Mouse (Mus musculus) olfactory bulb, adult 2 months (tissue): ENCODE results near the gene Irs1.

Source experiments
- CTCF ChIP-seq: fragments of 200-500 bp; IDR thresholded peaks from 2 replicates; pipeline ENCODE4 v1.5.1; 2012; ENCODE audit warnings: low read depth, mild to moderate bottlenecking, low read length, moderate library complexity; ENCODE audit not compliant: insufficient read depth
- POLR2A ChIP-seq: fragments of 200-500 bp; IDR thresholded peaks from 2 replicates; pipeline ENCODE4 v1.6.1; 2012; ENCODE audit warnings: mild to moderate bottlenecking, low read depth, low read length, moderate library complexity; ENCODE audit not compliant: insufficient read depth

DNA sequence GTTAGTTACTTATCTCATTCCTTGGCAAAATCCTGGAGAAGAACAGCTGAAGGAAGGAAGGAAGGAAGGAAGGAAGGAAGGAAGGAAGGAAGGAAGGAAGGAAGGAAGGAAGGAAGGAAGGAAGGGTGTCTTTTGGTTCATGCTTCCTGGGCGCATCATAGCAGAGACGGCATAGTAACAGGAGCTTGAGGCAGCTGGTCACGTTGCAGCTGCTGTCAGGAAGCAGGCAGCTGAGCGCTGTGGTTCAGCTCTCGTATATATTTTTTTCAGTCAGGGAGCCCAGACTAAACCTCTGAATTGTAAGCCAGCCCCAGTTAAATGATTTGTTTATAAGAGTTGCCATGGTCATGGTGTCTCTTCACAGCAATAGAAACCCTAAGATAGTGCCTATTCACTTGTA is 34.9 kb upstream of the Irs1 start:
- TF ChIP-seq POLR2A (no peak), CTCF (no peak)
